Mouse (Mus musculus): ENCODE measurements around the gene Mtm1.

- no peak for TF ChIP-seq CTCF (IDR thresholded peaks at IDR 0.05)
- no peak for TF ChIP-seq POLR2A (IDR thresholded peaks at IDR 0.05; ENCODE audit: insufficient read depth, low read depth, low read length)
Observed at GRCm38 (mm10) chrX:71260857-71261256, 50.3 kb downstream of the Mtm1 start.
